Mouse (Mus musculus) heart, adult 2 months (tissue): ENCODE measurements around the gene Ano10. TPM values are rescaled to one million over a fixed set of nuclear protein-coding genes. Genes with fewer than 3 reads are reported as not detected.

Experiments
- DNase-seq, 2 experiments: peaks; one replicate each; pipeline ENCODE4 v3.0.0; 2021
- H3K27ac ChIP-seq: fragments of 200-600 bp; 2 replicates; pipeline ENCODE4 v1.8.1; 2022
- H3K27me3 ChIP-seq: fragments of 200-500 bp; 2 replicates; pipeline ENCODE4 v1.6.1; 2012; ENCODE audit warnings: mild to moderate bottlenecking, low read length, inconsistent platforms, mixed read lengths; ENCODE audit not compliant: control insufficient read depth, insufficient read depth
- H3K36me3 ChIP-seq: fragments of 200-500 bp; 2 replicates; pipeline ENCODE4 v1.6.1; 2012; ENCODE audit warnings: low read length, inconsistent platforms; ENCODE audit not compliant: control insufficient read depth, insufficient read depth
- H3K4me1 ChIP-seq: fragments of 200-500 bp; 2 replicates; pipeline ENCODE4 v1.6.1; 2011; ENCODE audit warnings: low read length; ENCODE audit not compliant: control insufficient read depth, insufficient read depth
- H3K4me3 ChIP-seq: fragments of 200-600 bp; 2 replicates; pipeline ENCODE4 v1.8.1; 2022
- H3K79me2 ChIP-seq: fragments of 200-500 bp; replicated peaks from 2 replicates; pipeline ENCODE4 v1.6.1; 2012; ENCODE audit warnings: mild to moderate bottlenecking, inconsistent platforms, low read length, moderate library complexity, mixed read lengths; ENCODE audit not compliant: control insufficient read depth, insufficient read depth
- H3K9ac ChIP-seq: fragments of 200-500 bp; 2 replicates; pipeline ENCODE4 v1.6.1; 2012; ENCODE audit warnings: low read depth, mild to moderate bottlenecking, control low read depth, inconsistent platforms, low read length, mixed read lengths
- CTCF ChIP-seq: fragments of 200-600 bp; IDR thresholded peaks from 2 replicates; pipeline ENCODE4 v1.8.1; 2022; ENCODE audit warnings: antibody characterized with exemption, mild to moderate bottlenecking, moderate library complexity
- EP300 ChIP-seq: fragments of 200-500 bp; IDR thresholded peaks from 2 replicates; pipeline ENCODE4 v1.6.1; 2011; ENCODE audit warnings: low read depth, low read length, control low read depth; ENCODE audit not compliant: insufficient read depth
- POLR2A ChIP-seq: fragments of 200-500 bp; IDR thresholded peaks from 2 replicates; pipeline ENCODE4 v1.6.1; 2011; ENCODE audit warnings: mild to moderate bottlenecking, low read depth, low read length, control low read depth; ENCODE audit not compliant: insufficient read depth
- WGBS: fragments of 180-500 bp; shearing (Covaris S2); methylation state at CpG from one replicate; pipeline ENCODE4 v1.1.7; 2018; 5-methylcytosine and 5-hydroxymethylcytosine counted together
- intact Hi-C: fragments of 180-260 bp; cut with DNase I; formaldehyde crosslinking; loops from one replicate; pipeline ENCODE4 v1.15.1; 2025
- polyA plus RNA-seq: library from polyadenylated mRNA; depleted of rRNA; stranded (reverse); fragments of >200 nt; gene quantifications from 2 replicates; pipeline ENCODE4 v1.2.3, GENCODE M21; 2012
- total RNA-seq, 2 experiments: library from RNA; stranded (reverse); gene quantifications; 2 replicates each; pipeline ENCODE4 v1.2.3; 2021

Ano10 gene
- total and polyA plus RNA-seq, 3 experiments: 167 to 214 (median 180) TPM

DNA sequence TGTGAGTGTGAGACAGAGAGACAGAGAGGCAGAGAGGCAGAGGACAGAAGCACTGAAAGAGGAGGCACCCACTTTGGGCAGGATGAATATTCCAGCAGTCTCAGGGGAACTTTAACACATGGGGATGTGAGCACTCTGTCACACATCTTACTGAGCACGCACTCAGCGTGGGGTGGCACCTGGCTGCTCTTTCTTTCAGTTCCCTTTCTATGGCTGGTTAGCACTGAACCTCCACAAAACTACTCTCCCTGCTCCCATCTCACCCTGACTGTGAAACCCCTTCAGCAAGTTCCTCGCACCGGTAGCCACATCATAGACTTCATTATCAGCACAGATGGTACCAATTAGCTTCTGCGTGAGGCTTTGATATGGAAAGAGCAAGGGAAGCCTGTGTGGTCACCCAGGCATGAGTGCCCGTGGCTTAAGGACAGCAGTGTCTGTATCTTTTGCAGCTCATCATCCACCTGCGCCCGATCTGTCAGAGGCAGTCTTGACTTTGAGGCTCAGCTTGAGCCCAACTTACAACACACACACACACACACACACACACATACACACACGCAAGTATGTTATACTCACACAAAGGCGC is 52.3 kb downstream of the Ano10 start:
- intact Hi-C loops: loop anchor here (5.0 kb wide), 1 partner anchor 225 kb away; no protein-coding TSS in a partner anchor
- no peaks in the 10 kb centered on the region for H3K79me2 ChIP-seq
- no peak overlapping the region for H3K9ac ChIP-seq
- no peaks in the 10 kb centered on the region for H3K36me3 ChIP-seq
- H3K27me3 ChIP-seq: no peaks in the 10 kb centered on the region
- no peak for TF ChIP-seq CTCF
- no peak for TF ChIP-seq POLR2A
- TF ChIP-seq EP300: no peak
- no peak overlapping the region for H3K4me3 ChIP-seq
- H3K4me1 ChIP-seq: no peaks in the 10 kb centered on the region
- no peak overlapping the region for H3K27ac ChIP-seq
- 85% methylated on average over 10 of the region's 10 CpGs for WGBS
- DNase-seq: no peak

GRCm38 (mm10) chr9:122240629-122241199 is 53.5 kb downstream of the Ano10 start:
- Histone ChIP-seq H3K4me3 (no peak overlapping the region), H3K79me2 (no peaks in the 10 kb centered on the region), H3K27ac (no peak overlapping the region), H3K36me3 (no peaks in the 10 kb centered on the region), H3K27me3 (no peaks in the 10 kb centered on the region), H3K9ac (no peak overlapping the region), H3K4me1 (no peaks in the 10 kb centered on the region)
- TF ChIP-seq POLR2A: no peak
- no peak for TF ChIP-seq CTCF
- no peak for TF ChIP-seq EP300
- 67% methylated on average over 8 of the region's 8 CpGs for WGBS
- intact Hi-C loops: loop anchor here (5.0 kb wide), 1 partner anchor 223 kb away; no protein-coding TSS in a partner anchor
- DNase-seq: no peak

GRCm38 (mm10) chr9:122234741-122235140 is 59.5 kb downstream of the Ano10 start:
- WGBS: 84% methylated on average over 3 of the region's 3 CpGs
- no peak overlapping the region for H3K27ac ChIP-seq
- intact Hi-C loops: no loop called here

DNA sequence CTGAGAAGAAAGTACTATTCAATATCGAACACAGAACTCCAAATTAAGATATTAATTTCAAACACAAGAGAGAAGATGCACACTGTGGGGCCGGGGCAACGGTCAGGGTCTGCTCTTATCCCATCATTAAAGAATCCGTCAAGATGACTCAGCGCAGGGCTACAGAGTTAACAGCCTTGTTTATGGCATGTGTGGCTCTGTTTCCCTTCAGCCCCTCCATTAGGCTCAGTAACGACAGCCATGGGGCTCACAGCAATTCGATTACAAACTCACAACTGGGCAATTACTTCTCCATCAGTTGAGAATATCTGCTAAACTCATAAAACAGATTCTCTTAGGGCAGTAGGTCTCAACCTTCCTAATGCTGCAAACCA is 60.3 kb downstream of the Ano10 start:
- H3K4me1 ChIP-seq: no peaks in the 10 kb centered on the region
- TF ChIP-seq EP300 (no peak), POLR2A (no peak), CTCF (no peak)
- H3K27me3 ChIP-seq: no peaks in the 10 kb centered on the region
- WGBS: 73% methylated on average over 7 of the region's 7 CpGs
- intact Hi-C loops: no loop called here
- no peak overlapping the region for H3K9ac ChIP-seq
- H3K36me3 ChIP-seq: no peaks in the 10 kb centered on the region
- no peak for DNase-seq
- no peak overlapping the region for H3K4me3 ChIP-seq
- H3K79me2 ChIP-seq: no peaks in the 10 kb centered on the region
- no peak overlapping the region for H3K27ac ChIP-seq

More at GRCm38 (mm10) chr9:122234741-122235140, 59.5 kb downstream of the Ano10 start:
- H3K79me2 ChIP-seq: no peaks in the 10 kb centered on the region
- DNase-seq: no peak
- H3K4me1 ChIP-seq: no peaks in the 10 kb centered on the region
- H3K9ac ChIP-seq: no peak overlapping the region
- H3K27me3 ChIP-seq: no peaks in the 10 kb centered on the region
- H3K36me3 ChIP-seq: no peaks in the 10 kb centered on the region
- TF ChIP-seq EP300 (no peak), POLR2A (no peak), CTCF (no peak)
- H3K4me3 ChIP-seq: no peak overlapping the region

DNA sequence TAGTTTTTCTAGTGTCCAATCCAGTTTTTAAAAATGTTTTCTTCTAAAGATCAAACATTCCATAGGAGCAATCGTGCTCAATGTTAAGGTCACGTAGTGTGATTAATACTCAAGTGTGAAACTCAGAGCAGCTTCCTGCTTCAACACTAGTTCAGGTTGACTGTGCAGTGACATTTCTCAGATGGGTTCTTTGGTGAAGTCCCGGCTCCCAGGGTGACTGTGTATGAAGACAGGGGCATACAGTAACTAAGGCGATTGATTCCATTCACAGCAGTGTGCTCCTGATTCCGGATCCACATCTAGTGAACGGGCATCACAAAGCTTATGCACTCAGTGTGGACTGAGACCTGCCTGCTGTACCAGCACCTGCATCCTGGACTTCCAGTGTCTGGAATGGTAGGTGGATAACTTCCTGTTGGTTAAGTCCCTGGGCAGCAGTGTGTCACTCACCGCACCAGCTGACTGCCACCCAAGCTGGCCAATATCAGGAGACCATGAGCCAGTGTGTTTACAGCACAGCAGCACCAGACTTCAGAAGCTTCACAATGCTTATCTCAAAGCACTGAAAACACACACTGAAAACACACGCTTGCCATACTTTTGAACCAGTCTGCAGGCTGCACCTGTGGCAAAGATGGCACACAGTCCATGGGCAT is 60.8 kb downstream of the Ano10 start:
- Histone ChIP-seq H3K36me3 (no peaks in the 10 kb centered on the region), H3K4me1 (no peaks in the 10 kb centered on the region), H3K9ac (no peak overlapping the region), H3K4me3 (no peak overlapping the region), H3K27me3 (no peaks in the 10 kb centered on the region), H3K79me2 (no peaks in the 10 kb centered on the region), H3K27ac (no peak overlapping the region)
- DNase-seq: no peak
- intact Hi-C loops: no loop called here
- 87% methylated on average over 8 of the region's 8 CpGs for WGBS
- TF ChIP-seq EP300 (no peak), POLR2A (no peak), CTCF (no peak)

DNA sequence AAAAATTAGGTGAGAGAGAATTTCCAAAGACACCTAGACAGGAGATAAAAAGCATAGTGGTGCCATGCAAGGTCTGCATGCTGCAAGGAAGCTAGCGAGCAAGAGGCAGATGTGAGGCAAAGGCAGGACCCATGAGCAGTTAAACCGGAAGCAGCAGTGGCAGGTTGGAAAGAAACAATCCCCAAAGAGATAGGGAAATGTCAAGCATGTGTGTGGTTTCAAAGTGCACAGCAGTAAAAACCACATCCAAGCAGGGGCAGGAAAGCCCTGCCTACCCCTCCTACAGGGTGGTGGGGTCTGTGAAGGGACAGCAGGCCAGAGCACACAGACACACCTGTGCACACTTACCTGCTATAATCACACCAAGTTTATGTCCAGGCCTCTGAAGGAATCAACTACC is 61.3 kb downstream of the Ano10 start:
- Histone ChIP-seq H3K4me3 (no peak overlapping the region), H3K27me3 (no peaks in the 10 kb centered on the region), H3K4me1 (no peaks in the 10 kb centered on the region), H3K9ac (no peak overlapping the region), H3K79me2 (no peaks in the 10 kb centered on the region), H3K27ac (no peak overlapping the region), H3K36me3 (no peaks in the 10 kb centered on the region)
- intact Hi-C loops: no loop called here
- DNase-seq: no peak
- WGBS: 70% methylated on average over 2 of the region's 2 CpGs
- no peak for TF ChIP-seq EP300
- no peak for TF ChIP-seq CTCF
- no peak for TF ChIP-seq POLR2A
